Mouse (Mus musculus): ENCODE results near the gene Aak1. TPM values are rescaled to one million over a fixed set of nuclear protein-coding genes. Genes with fewer than 3 reads are reported as not detected.

Aak1 gene
- polyA plus RNA-seq, 1 experiment from 2014 or later = 5.6 TPM

GRCm38 (mm10) chr6:86978909-86979265 lies 129.6 kb downstream of the Aak1 start:
- DNase-seq (ENCODE audit: low spot score) (peak; percentile 29), ATAC-seq (ENCODE audit: low FRiP score, low TSS enrichment) (peak; percentile 80; the same call in 1 of the 2 replicates)
- peaks cover 3% of the 10 kb centered on the region; the same call in 1 of the 2 replicates for H3K36me3 ChIP-seq (ENCODE audit: control insufficient read depth, insufficient read depth, low read length)
- no peak overlapping the region for H3K27ac ChIP-seq (replicated peaks)
- no peaks in the 10 kb centered on the region for H3K4me1 ChIP-seq (replicated peaks; ENCODE audit: control insufficient read depth, insufficient read depth)
- H3K9me3 ChIP-seq (ENCODE audit: control insufficient read depth, low read length) = no peaks in the 10 kb centered on the region
- TF ChIP-seq EP300 (optimal IDR thresholded peaks at IDR 0.05) (no peak), CTCF (IDR thresholded peaks at IDR 0.05; ENCODE audit: low read depth) (no peak)
- H3K4me2 ChIP-seq (replicated peaks; ENCODE audit: low read depth) = no peak overlapping the region
- WGBS = 43% methylated on average over 6 of the region's 6 CpGs
- no peak overlapping the region for H3K4me3 ChIP-seq (ENCODE audit: low read depth, low read length)
- H3K27me3 ChIP-seq (ENCODE audit: control insufficient read depth, insufficient read depth, low read length) = no peaks in the 10 kb centered on the region
- no peak overlapping the region for H3K9ac ChIP-seq (ENCODE audit: low read length)

GRCm38 (mm10) chr6:86981206-86981605 lies 131.9 kb downstream of the Aak1 start:
- no peak for TF ChIP-seq EP300 (optimal IDR thresholded peaks at IDR 0.05)
- TF ChIP-seq CTCF (IDR thresholded peaks at IDR 0.05; ENCODE audit: low read depth) = no peak
- no peaks in the 10 kb centered on the region for H3K27me3 ChIP-seq (ENCODE audit: control insufficient read depth, insufficient read depth, low read length)
- H3K4me3 ChIP-seq (ENCODE audit: low read depth, low read length) = no peak overlapping the region
- DNase-seq (ENCODE audit: low spot score) (no peak), ATAC-seq (ENCODE audit: low FRiP score, low TSS enrichment) (no peak)
- no peak overlapping the region for H3K27ac ChIP-seq (replicated peaks)
- H3K4me2 ChIP-seq (replicated peaks; ENCODE audit: low read depth) = no peak overlapping the region
- no peaks in the 10 kb centered on the region for H3K9me3 ChIP-seq (ENCODE audit: control insufficient read depth, low read length)
- no peaks in the 10 kb centered on the region for H3K4me1 ChIP-seq (replicated peaks; ENCODE audit: control insufficient read depth, insufficient read depth)
- H3K36me3 ChIP-seq (ENCODE audit: control insufficient read depth, insufficient read depth, low read length) = peaks cover 3% of the 10 kb centered on the region; the same call in 1 of the 2 replicates
- H3K9ac ChIP-seq (ENCODE audit: low read length) = no peak overlapping the region
- 79% methylated on average over 2 of the region's 2 CpGs for WGBS

DNA sequence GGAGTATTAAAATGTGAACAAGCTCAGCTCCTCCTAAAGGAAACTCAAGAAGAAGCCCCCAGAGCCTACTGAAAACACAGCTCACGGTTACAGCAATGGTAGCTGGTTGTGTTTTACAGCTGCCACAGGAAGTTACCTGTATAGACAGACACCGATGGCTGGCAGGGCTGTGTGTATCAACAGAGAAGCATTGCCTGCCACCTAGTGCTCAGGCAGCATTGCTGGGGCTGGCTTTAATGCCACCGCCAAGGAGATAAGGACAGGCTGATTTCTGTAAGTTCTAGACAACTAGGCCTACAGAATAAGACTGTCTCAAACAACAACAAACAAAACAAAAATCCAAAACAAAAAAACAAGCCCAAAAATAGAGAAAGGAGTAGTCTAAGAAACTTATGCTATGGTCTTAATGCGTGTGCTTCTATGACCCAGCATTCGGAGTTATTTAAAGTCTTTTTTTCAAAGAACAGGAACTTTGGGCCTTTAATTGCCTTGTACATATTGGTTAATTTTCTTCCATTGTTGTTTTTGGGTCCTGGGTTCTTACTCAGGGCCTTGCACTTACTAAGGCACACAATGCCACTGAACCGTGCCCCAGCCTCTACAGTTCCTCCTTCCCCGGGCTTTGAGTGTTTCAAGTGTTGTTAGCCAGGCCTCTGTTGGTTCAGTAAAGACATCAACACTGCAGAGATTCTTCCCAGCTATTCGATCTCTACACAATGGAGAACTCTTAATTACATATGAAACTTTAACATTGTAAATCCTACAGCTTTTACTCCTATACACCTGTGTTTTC lies 136.2 kb downstream of the Aak1 start:
- H3K4me1 ChIP-seq (replicated peaks; ENCODE audit: control insufficient read depth, insufficient read depth) = no peaks in the 10 kb centered on the region
- no peak overlapping the region for H3K9ac ChIP-seq (ENCODE audit: low read length)
- ATAC-seq (ENCODE audit: low FRiP score, low TSS enrichment) (no peak), DNase-seq (ENCODE audit: low spot score) (peak; percentile 22)
- no peak overlapping the region for H3K27ac ChIP-seq (replicated peaks)
- TF ChIP-seq CTCF (IDR thresholded peaks at IDR 0.05; ENCODE audit: low read depth) (peak; percentile 45), EP300 (optimal IDR thresholded peaks at IDR 0.05) (no peak)
- H3K9me3 ChIP-seq (ENCODE audit: control insufficient read depth, low read length) = no peaks in the 10 kb centered on the region
- WGBS = 83% methylated on average over 8 of the region's 8 CpGs
- no peak overlapping the region for H3K4me2 ChIP-seq (replicated peaks; ENCODE audit: low read depth)
- no peak overlapping the region for H3K4me3 ChIP-seq (ENCODE audit: low read depth, low read length)
- H3K36me3 ChIP-seq (ENCODE audit: control insufficient read depth, insufficient read depth, low read length) = no peaks in the 10 kb centered on the region
- H3K27me3 ChIP-seq (ENCODE audit: control insufficient read depth, insufficient read depth, low read length) = no peaks in the 10 kb centered on the region

DNA sequence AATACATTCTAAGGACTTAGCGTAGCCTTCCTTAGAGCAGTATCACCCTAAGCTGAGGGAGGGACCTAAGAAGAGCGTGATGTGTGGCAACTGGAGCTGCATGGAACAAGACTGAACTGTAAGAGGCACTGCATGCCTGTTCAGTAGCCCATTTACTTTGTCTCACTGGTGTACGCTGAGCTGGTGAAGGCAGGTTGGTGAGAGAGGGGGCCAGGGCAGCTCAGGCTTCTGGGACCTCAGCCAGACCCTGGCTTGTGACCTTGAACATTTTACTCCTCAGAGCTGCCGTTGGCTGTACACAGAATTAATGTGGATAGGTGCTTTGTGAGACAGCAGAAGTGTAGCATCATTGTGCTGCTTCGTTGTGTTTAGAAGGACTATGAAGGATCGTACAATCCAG lies 140.3 kb downstream of the Aak1 start:
- Histone ChIP-seq H3K36me3 (ENCODE audit: control insufficient read depth, insufficient read depth, low read length) (no peaks in the 10 kb centered on the region), H3K4me3 (ENCODE audit: low read depth, low read length) (no peak overlapping the region), H3K4me2 (replicated peaks; ENCODE audit: low read depth) (no peak overlapping the region), H3K27me3 (ENCODE audit: control insufficient read depth, insufficient read depth, low read length) (no peaks in the 10 kb centered on the region), H3K9ac (ENCODE audit: low read length) (no peak overlapping the region), H3K4me1 (replicated peaks; ENCODE audit: control insufficient read depth, insufficient read depth) (no peaks in the 10 kb centered on the region), H3K27ac (replicated peaks) (no peak overlapping the region), H3K9me3 (ENCODE audit: control insufficient read depth, low read length) (no peaks in the 10 kb centered on the region)
- DNase-seq (ENCODE audit: low spot score) (no peak), ATAC-seq (ENCODE audit: low FRiP score, low TSS enrichment) (no peak)
- WGBS = 85% methylated on average over 6 of the region's 6 CpGs
- TF ChIP-seq EP300 (optimal IDR thresholded peaks at IDR 0.05) (no peak), CTCF (IDR thresholded peaks at IDR 0.05; ENCODE audit: low read depth) (no peak)

DNA sequence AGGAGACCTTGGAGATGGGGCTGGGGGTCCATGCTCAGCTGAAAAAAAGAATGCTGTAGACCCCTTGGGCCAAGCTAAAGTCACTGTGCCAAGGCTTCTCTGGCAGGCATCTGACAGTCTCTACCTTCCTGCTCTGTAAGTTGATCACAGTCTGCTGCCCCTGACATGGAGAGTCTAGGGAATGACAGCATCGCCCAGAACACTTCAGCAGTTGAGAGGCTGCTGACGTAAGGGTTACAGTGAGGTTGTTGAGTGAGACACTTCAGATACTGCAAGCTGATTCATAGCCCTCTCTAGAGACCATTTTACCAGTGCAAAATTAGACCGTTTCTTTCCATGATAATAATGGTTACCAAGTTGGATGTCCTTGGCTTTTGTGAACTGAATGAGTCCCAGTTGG lies 141.7 kb downstream of the Aak1 start:
- ATAC-seq (ENCODE audit: low FRiP score, low TSS enrichment) = no peak
- TF ChIP-seq CTCF (IDR thresholded peaks at IDR 0.05; ENCODE audit: low read depth) = no peak
- TF ChIP-seq EP300 (optimal IDR thresholded peaks at IDR 0.05) = no peak
- Histone ChIP-seq H3K4me1 (replicated peaks; ENCODE audit: control insufficient read depth, insufficient read depth) (no peaks in the 10 kb centered on the region), H3K27ac (replicated peaks) (no peak overlapping the region), H3K9ac (ENCODE audit: low read length) (no peak overlapping the region), H3K9me3 (ENCODE audit: control insufficient read depth, low read length) (no peaks in the 10 kb centered on the region), H3K4me3 (ENCODE audit: low read depth, low read length) (no peak overlapping the region), H3K4me2 (replicated peaks; ENCODE audit: low read depth) (no peak overlapping the region), H3K27me3 (ENCODE audit: control insufficient read depth, insufficient read depth, low read length) (no peaks in the 10 kb centered on the region), H3K36me3 (ENCODE audit: control insufficient read depth, insufficient read depth, low read length) (no peaks in the 10 kb centered on the region; the same call in 1 of the 2 replicates)
- DNase-seq (ENCODE audit: low spot score) = no peak
- WGBS = 96% methylated on average over 3 of the region's 3 CpGs

- H3K27ac ChIP-seq (replicated peaks) = no peak overlapping the region
- no peaks in the 10 kb centered on the region for H3K9me3 ChIP-seq (ENCODE audit: control insufficient read depth, low read length)
- ATAC-seq (ENCODE audit: low FRiP score, low TSS enrichment) = no peak
- no peaks in the 10 kb centered on the region for H3K4me1 ChIP-seq (replicated peaks; ENCODE audit: control insufficient read depth, insufficient read depth)
- TF ChIP-seq CTCF (IDR thresholded peaks at IDR 0.05; ENCODE audit: low read depth) = no peak
- no peak for TF ChIP-seq EP300 (optimal IDR thresholded peaks at IDR 0.05)
- H3K27me3 ChIP-seq (ENCODE audit: control insufficient read depth, insufficient read depth, low read length) = no peaks in the 10 kb centered on the region
- WGBS = 89% methylated on average over 8 of the region's 8 CpGs
- DNase-seq (ENCODE audit: low spot score) = no peak
- no peak overlapping the region for H3K4me2 ChIP-seq (replicated peaks; ENCODE audit: low read depth)
- no peak overlapping the region for H3K9ac ChIP-seq (ENCODE audit: low read length)
- H3K4me3 ChIP-seq (ENCODE audit: low read depth, low read length) = no peak overlapping the region
- H3K36me3 ChIP-seq (ENCODE audit: control insufficient read depth, insufficient read depth, low read length) = no peaks in the 10 kb centered on the region; the same call in 1 of the 2 replicates
These were observed 143.0 kb downstream of the Aak1 start for GRCm38 (mm10) chr6:86992349-86992748.

All from stomach, postnatal 0 days (tissue).